ENCODE assay signal across 19 mouse cellular contexts in genomic region chr12:36674481-36674880, GRCm38 (mm10).
DNase-seq lines count a peak whose midpoint lies in the region; ATAC-seq and TF ChIP-seq lines count a peak whose summit lies in the region.
"Had no signal": no experiment of that assay in that cellular context is flagged by ENCODE, and none has a peak within 500 bp of the region (broad histone marks: within the 10 kb centered on the region; RNA-seq: fewer than 3 reads in every experiment).

No protein-coding gene starts in this region.

- H3K36me3 ChIP-seq in lung, embryonic 14.5 days (ENCODE audit: insufficient read depth) = no peaks in the 10 kb centered on the region
- H3K36me3 ChIP-seq: embryonic facial prominence, embryonic 12.5 days; forebrain, embryonic 15.5 days; heart, embryonic 12.5 days; hindbrain, embryonic 10.5 days; intestine, embryonic 15.5 days had no signal

- H3K27ac ChIP-seq in lung, embryonic 14.5 days (ENCODE audit: low read depth) = no peak overlapping the region
- H3K27ac ChIP-seq: embryonic facial prominence, embryonic 12.5 days; forebrain, embryonic 15.5 days; gastrocnemius, adult 2 months; hindbrain, embryonic 10.5 days; hindbrain, embryonic 14.5 days; intestine, embryonic 15.5 days had no signal

- no peak overlapping the region for H3K4me2 ChIP-seq in lung, embryonic 14.5 days
- H3K4me2 ChIP-seq: embryonic facial prominence, embryonic 12.5 days; forebrain, embryonic 15.5 days; heart, embryonic 12.5 days; hindbrain, embryonic 14.5 days; intestine, embryonic 15.5 days had no signal

- no peak overlapping the region for H3K4me3 ChIP-seq in lung, embryonic 14.5 days (ENCODE audit: low read depth, low read length)
- H3K4me3 ChIP-seq: embryonic facial prominence, embryonic 12.5 days; forebrain, embryonic 15.5 days; gastrocnemius, adult 2 months; heart, embryonic 12.5 days; hindbrain, embryonic 10.5 days; intestine, embryonic 15.5 days had no signal

- 23% methylated on average over 2 of the region's 2 CpGs for WGBS in lung, embryonic 14.5 days

- no peak for TF ChIP-seq CTCF in lung, embryonic 14.5 days (IDR thresholded peaks at IDR 0.05; ENCODE audit: low read depth)

- H3K4me1 ChIP-seq in lung, embryonic 14.5 days (ENCODE audit: insufficient read depth) = no peaks in the 10 kb centered on the region
- H3K4me1 ChIP-seq: forebrain, embryonic 15.5 days; heart, embryonic 12.5 days; hindbrain, embryonic 10.5 days; intestine, embryonic 15.5 days had no signal

- H3K27me3 ChIP-seq in lung, embryonic 14.5 days (ENCODE audit: insufficient read depth, low read length) = no peaks in the 10 kb centered on the region
- H3K27me3 ChIP-seq: CH12.LX; embryonic facial prominence, embryonic 12.5 days; forebrain, embryonic 15.5 days; heart, embryonic 12.5 days; intestine, embryonic 15.5 days had no signal

- DNase-seq in lung, embryonic 14.5 days = peak; percentile 27
- no peak for DNase-seq in lung, postnatal 10 days
- DNase-seq in embryo, embryonic 11 days = peak; percentile 39
- peak; percentile 54 for DNase-seq in retina, embryonic 14.5 days (ENCODE audit: low spot score)
- DNase-seq in urinary bladder, postnatal 10 days (ENCODE audit: low spot score) = no peak
- DNase-seq in c-Kit-positive CD71-positive TER-119-positive erythroid progenitor cells, embryonic 14.5 days (ENCODE audit: low spot score) = no peak
- no peak for DNase-seq in frontal cortex, postnatal 25 days (ENCODE audit: low spot score in 2 of 2)
- DNase-seq: adrenal gland, postnatal 10 days; cerebellum, adult 2 months; cerebellum, postnatal 14 days; gastrocnemius, adult 2 months; gastrocnemius, postnatal 25 days had no signal

- no peak for ATAC-seq in lung, embryonic 14.5 days (ENCODE audit: insufficient read depth)
- ATAC-seq: forebrain, embryonic 15.5 days; intestine, embryonic 15.5 days had no signal

- H3K9ac ChIP-seq in lung, embryonic 14.5 days = no peak overlapping the region
- H3K9ac ChIP-seq: embryonic facial prominence, embryonic 12.5 days; forebrain, embryonic 15.5 days; heart, embryonic 12.5 days; hindbrain, embryonic 14.5 days; intestine, embryonic 15.5 days had no signal

- H3K9me3 ChIP-seq in lung, embryonic 14.5 days (ENCODE audit: low read depth, low read length) = no peaks in the 10 kb centered on the region
- H3K9me3 ChIP-seq: embryonic facial prominence, embryonic 12.5 days; forebrain, embryonic 15.5 days; heart, embryonic 12.5 days; hindbrain, embryonic 10.5 days; intestine, embryonic 15.5 days had no signal

Comparison
In these comparisons a context has a peak if more than half of its experiments do, and no peak if none do; other contexts are left out.
1. DNase-seq: peak in lung, embryonic 14.5 days (single experiment), embryo, embryonic 11 days (single experiment) and retina, embryonic 14.5 days (single experiment); none in lung, postnatal 10 days (single experiment), urinary bladder, postnatal 10 days (single experiment), c-Kit-positive CD71-positive TER-119-positive erythroid progenitor cells, embryonic 14.5 days (single experiment) and frontal cortex, postnatal 25 days (0 of 2).